Mouse (Mus musculus) forebrain, postnatal 0 days (tissue): ENCODE data around the gene Tmem164. TPM values are rescaled to one million over a fixed set of nuclear protein-coding genes. Genes with fewer than 3 reads are reported as not detected.

Source experiments
- ATAC-seq: fragments of 200-750 bp; cut with Nextera tagmentation; 2 replicates; pipeline ENCODE4 v1.8.0; 2017; ENCODE audit warnings: mild to moderate bottlenecking, moderate library complexity
- DNase-seq: peaks from one replicate; pipeline ENCODE4 v3.0.0-alpha.2; 2015
- H3K27ac ChIP-seq: fragments of 300-500 bp; sonication (generic); 2 replicates; pipeline ENCODE4 v1.5.1; 2014; ENCODE audit warnings: low read depth, mild to moderate bottlenecking, antibody characterized with exemption, low read length, moderate library complexity, mixed read lengths
- H3K27me3 ChIP-seq: fragments of 300-500 bp; sonication (generic); 2 replicates; pipeline ENCODE4 v1.6.1; 2014; ENCODE audit warnings: mild to moderate bottlenecking, low read length, mixed read lengths; ENCODE audit not compliant: insufficient read depth
- H3K36me3 ChIP-seq: fragments of 300-500 bp; sonication (generic); 2 replicates; pipeline ENCODE4 v1.6.1; 2014; ENCODE audit warnings: mild to moderate bottlenecking, moderate library complexity; ENCODE audit not compliant: insufficient read depth
- H3K4me1 ChIP-seq: fragments of 300-500 bp; sonication (generic); 2 replicates; pipeline ENCODE4 v1.6.1; 2014; ENCODE audit warnings: antibody characterized with exemption; ENCODE audit not compliant: insufficient read depth
- H3K4me2 ChIP-seq: fragments of 300-500 bp; sonication (generic); 2 replicates; pipeline ENCODE4 v1.6.1; 2014; ENCODE audit warnings: low read depth, mild to moderate bottlenecking, moderate library complexity
- H3K4me3 ChIP-seq: fragments of 300-500 bp; sonication (generic); 2 replicates; pipeline ENCODE4 v1.5.1; 2014; ENCODE audit warnings: low read depth, low read length, mixed read lengths
- H3K9ac ChIP-seq: fragments of 300-500 bp; sonication (generic); 2 replicates; pipeline ENCODE4 v1.6.1; 2014; ENCODE audit warnings: mild to moderate bottlenecking
- H3K9me3 ChIP-seq: fragments of 300-500 bp; sonication (generic); 2 replicates; pipeline ENCODE4 v1.6.1; 2016; ENCODE audit warnings: low read length
- CTCF ChIP-seq: sonication (generic); IDR thresholded peaks from 2 replicates; pipeline ENCODE4 v1.5.1; 2016; ENCODE audit warnings: antibody characterized with exemption, control low read depth, low read depth
- WGBS: fragments of 180-500 bp; shearing (Covaris S2); extraction: QIAGEN DNeasy Blood & Tissue Kit; methylation state at CpG from one replicate; pipeline ENCODE4 v1.1.7; 2014; 5-methylcytosine and 5-hydroxymethylcytosine counted together
- polyA plus RNA-seq: library from polyadenylated mRNA; unstranded; fragments of >200 nt; fragmentation: Nextera tagmentation; extraction: Ambion mirVana; gene quantifications from 2 replicates; pipeline ENCODE4 v1.2.1, GENCODE M21; 2015
- total RNA-seq: library from RNA; depleted of rRNA; stranded (reverse); fragments of >200 nt; gene quantifications from 2 replicates; pipeline ENCODE4 v1.2.3, GENCODE M21; 2014

Tmem164 gene
- total and polyA plus RNA-seq, 2 experiments from 2014 or later: 17.2 to 33.9 TPM

GRCm38 (mm10) chrX:142828184-142828908 lies 147.1 kb downstream of the Tmem164 start:
- DNase-seq (no peak), ATAC-seq (no peak)
- WGBS: 71% methylated on average over 13 of the region's 13 CpGs
- no peak for TF ChIP-seq CTCF
- Histone ChIP-seq H3K27me3 (no peaks in the 10 kb centered on the region), H3K36me3 (no peaks in the 10 kb centered on the region), H3K4me2 (no peak overlapping the region), H3K4me1 (no peaks in the 10 kb centered on the region), H3K9me3 (no peaks in the 10 kb centered on the region), H3K9ac (no peak overlapping the region), H3K4me3 (no peak overlapping the region), H3K27ac (no peak overlapping the region)

GRCm38 (mm10) chrX:142829267-142829666 lies 148.1 kb downstream of the Tmem164 start:
- WGBS: 90% methylated on average over 2 of the region's 2 CpGs

GRCm38 (mm10) chrX:142829866-142830470 lies 148.8 kb downstream of the Tmem164 start:
- no peak for TF ChIP-seq CTCF
- no peak for DNase-seq

More at GRCm38 (mm10) chrX:142829267-142829666, 148.1 kb downstream of the Tmem164 start:
- no peak for TF ChIP-seq CTCF
- no peaks in the 10 kb centered on the region for H3K9me3 ChIP-seq
- ATAC-seq (no peak), DNase-seq (no peak)
- H3K4me2 ChIP-seq: no peak overlapping the region
- no peak overlapping the region for H3K27ac ChIP-seq
- no peak overlapping the region for H3K9ac ChIP-seq
- no peak overlapping the region for H3K4me3 ChIP-seq
- no peaks in the 10 kb centered on the region for H3K27me3 ChIP-seq
- H3K36me3 ChIP-seq: no peaks in the 10 kb centered on the region
- H3K4me1 ChIP-seq: no peaks in the 10 kb centered on the region

GRCm38 (mm10) chrX:142830572-142830971 lies 149.4 kb downstream of the Tmem164 start:
- Histone ChIP-seq H3K36me3 (no peaks in the 10 kb centered on the region), H3K4me2 (no peak overlapping the region), H3K27me3 (no peaks in the 10 kb centered on the region), H3K9ac (no peak overlapping the region), H3K4me1 (no peaks in the 10 kb centered on the region), H3K9me3 (no peaks in the 10 kb centered on the region), H3K4me3 (no peak overlapping the region), H3K27ac (no peak overlapping the region)
- ATAC-seq (no peak), DNase-seq (no peak)
- TF ChIP-seq CTCF: no peak
- WGBS: 96% methylated on average over 6 of the region's 6 CpGs

More at GRCm38 (mm10) chrX:142829866-142830470, 148.8 kb downstream of the Tmem164 start:
- H3K4me2 ChIP-seq: no peak overlapping the region
- H3K9me3 ChIP-seq: no peaks in the 10 kb centered on the region
- no peaks in the 10 kb centered on the region for H3K27me3 ChIP-seq
- no peak for ATAC-seq
- 82% methylated on average over 12 of the region's 12 CpGs for WGBS
- no peak overlapping the region for H3K4me3 ChIP-seq
- no peak overlapping the region for H3K27ac ChIP-seq
- no peaks in the 10 kb centered on the region for H3K4me1 ChIP-seq
- H3K9ac ChIP-seq: no peak overlapping the region
- no peaks in the 10 kb centered on the region for H3K36me3 ChIP-seq

GRCm38 (mm10) chrX:142832221-142832620 lies 151.0 kb downstream of the Tmem164 start:
- Histone ChIP-seq H3K27ac (no peak overlapping the region), H3K36me3 (no peaks in the 10 kb centered on the region), H3K9me3 (no peaks in the 10 kb centered on the region), H3K4me2 (no peak overlapping the region), H3K4me1 (no peaks in the 10 kb centered on the region), H3K4me3 (no peak overlapping the region), H3K9ac (no peak overlapping the region), H3K27me3 (no peaks in the 10 kb centered on the region)
- no peak for DNase-seq
- 78% methylated on average over 3 of the region's 3 CpGs for WGBS
- no peak for TF ChIP-seq CTCF
- ATAC-seq: no peak

DNA sequence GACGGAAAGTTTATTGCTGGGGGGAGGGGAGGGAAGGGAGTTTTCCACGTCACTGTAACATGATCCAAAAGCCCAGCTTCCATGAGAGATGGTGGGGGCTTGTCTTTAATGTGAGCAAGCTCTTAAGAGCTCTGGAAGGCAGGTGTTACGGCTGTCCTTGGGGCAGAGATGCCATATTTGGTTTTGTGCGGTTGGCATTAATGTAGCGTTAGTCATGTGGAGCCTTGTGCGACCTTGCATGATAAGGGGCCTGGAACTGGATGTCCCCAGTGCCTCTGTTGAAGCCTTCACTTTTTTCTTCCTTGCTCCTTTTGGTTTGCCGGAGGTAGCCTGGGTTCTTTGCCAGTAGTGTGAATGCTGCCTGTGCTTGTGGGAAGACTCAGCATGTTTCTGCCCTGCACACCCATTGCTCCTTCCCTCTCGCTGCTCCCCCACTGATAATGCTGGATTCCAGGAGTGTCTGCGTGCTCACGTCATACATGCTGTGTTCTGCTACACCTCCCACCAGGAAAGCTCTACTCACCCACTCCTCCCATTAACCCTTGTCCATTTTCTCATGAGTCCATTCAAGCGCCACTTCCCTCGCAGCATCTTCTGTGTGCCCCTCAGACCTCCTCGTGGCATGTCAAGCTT lies 152.1 kb downstream of the Tmem164 start:
- Histone ChIP-seq H3K36me3 (no peaks in the 10 kb centered on the region), H3K4me3 (no peak overlapping the region), H3K9me3 (no peaks in the 10 kb centered on the region), H3K27me3 (no peaks in the 10 kb centered on the region), H3K9ac (no peak overlapping the region), H3K4me2 (no peak overlapping the region), H3K27ac (no peak overlapping the region), H3K4me1 (no peaks in the 10 kb centered on the region)
- no peak for DNase-seq
- TF ChIP-seq CTCF: no peak
- 84% methylated on average over 13 of the region's 13 CpGs for WGBS
- ATAC-seq: no peak

GRCm38 (mm10) chrX:142834807-142835206 lies 153.6 kb downstream of the Tmem164 start:
- no peak for ATAC-seq
- 89% methylated on average over 6 of the region's 6 CpGs for WGBS
- H3K4me1 ChIP-seq: no peaks in the 10 kb centered on the region
- TF ChIP-seq CTCF: no peak
- no peaks in the 10 kb centered on the region for H3K36me3 ChIP-seq
- H3K27me3 ChIP-seq: no peaks in the 10 kb centered on the region
- H3K4me2 ChIP-seq: no peak overlapping the region
- H3K9ac ChIP-seq: no peak overlapping the region
- DNase-seq: no peak
- H3K4me3 ChIP-seq: no peak overlapping the region
- no peak overlapping the region for H3K27ac ChIP-seq
- H3K9me3 ChIP-seq: no peaks in the 10 kb centered on the region
